Mouse (Mus musculus) forebrain, embryonic 16.5 days (tissue): ENCODE data around the gene Fzd4. TPM values are rescaled to one million over a fixed set of nuclear protein-coding genes. Genes with fewer than 3 reads are reported as not detected.

Experiments used
- ATAC-seq: fragments of 200-750 bp; cut with Nextera tagmentation; 2 replicates; pipeline ENCODE4 v1.8.0; 2017; ENCODE audit warnings: mild to moderate bottlenecking, moderate library complexity
- H3K27ac ChIP-seq: fragments of 300-500 bp; sonication (generic); 2 replicates; pipeline ENCODE4 v1.5.1; 2014; ENCODE audit warnings: low read length, control low read depth
- H3K27me3 ChIP-seq: fragments of 300-500 bp; sonication (generic); replicated peaks from 2 replicates; pipeline ENCODE4 v1.6.1; 2014; ENCODE audit warnings: low read length; ENCODE audit not compliant: control insufficient read depth, insufficient read depth
- H3K36me3 ChIP-seq: fragments of 300-500 bp; sonication (generic); 2 replicates; pipeline ENCODE4 v1.6.1; 2014; ENCODE audit not compliant: control insufficient read depth, insufficient read depth
- H3K4me1 ChIP-seq: fragments of 300-500 bp; sonication (generic); replicated peaks from 2 replicates; pipeline ENCODE4 v1.6.1; 2014; ENCODE audit warnings: low read length; ENCODE audit not compliant: control insufficient read depth, insufficient read depth
- H3K4me2 ChIP-seq: fragments of 300-500 bp; sonication (generic); 2 replicates; pipeline ENCODE4 v1.6.1; 2014; ENCODE audit warnings: mild to moderate bottlenecking, low read length, control low read depth
- H3K4me3 ChIP-seq: fragments of 300-500 bp; sonication (generic); replicated peaks from 2 replicates; pipeline ENCODE4 v1.5.1; 2014; ENCODE audit warnings: mild to moderate bottlenecking, low read length, control low read depth
- H3K9ac ChIP-seq: fragments of 300-500 bp; sonication (generic); replicated peaks from 2 replicates; pipeline ENCODE4 v1.6.1; 2014; ENCODE audit warnings: low read depth, low read length, control low read depth
- H3K9me3 ChIP-seq: fragments of 300-500 bp; sonication (generic); 2 replicates; pipeline ENCODE4 v1.6.1; 2016; ENCODE audit warnings: low read length; ENCODE audit not compliant: control insufficient read depth
- WGBS: fragments of 180-500 bp; shearing (Covaris S2); extraction: QIAGEN DNeasy Blood & Tissue Kit; methylation state at CpG from one replicate; pipeline ENCODE4 v1.1.7; 2014; 5-methylcytosine and 5-hydroxymethylcytosine counted together
- polyA plus RNA-seq: library from polyadenylated mRNA; unstranded; fragments of >200 nt; fragmentation: Nextera tagmentation; extraction: Ambion mirVana; gene quantifications from 2 replicates; pipeline ENCODE4 v1.2.1, GENCODE M21; 2015

Gene Fzd4
- polyA plus RNA-seq, 1 experiment from 2014 or later, result 1.6 TPM

GRCm38 (mm10) chr7:89395399-89395798 is 8.8 kb upstream of the Fzd4 start:
- H3K9me3 ChIP-seq, result 0 out of 2 replicates have a peak, but pooled peaks cover 4% of the 10 kb centered on the region
- no peaks in the 10 kb centered on the region for H3K36me3 ChIP-seq
- H3K27ac ChIP-seq, result no peak overlapping the region
- no peaks in the 10 kb centered on the region for H3K4me1 ChIP-seq
- no peaks in the 10 kb centered on the region for H3K27me3 ChIP-seq
- H3K9ac ChIP-seq, result no peak overlapping the region
- H3K4me3 ChIP-seq, result no peak overlapping the region
- H3K4me2 ChIP-seq, result no peak overlapping the region
- no peak for ATAC-seq
- 93% methylated on average over 1 of the region's 1 CpGs for WGBS

GRCm38 (mm10) chr7:89396386-89396785 is 7.8 kb upstream of the Fzd4 start:
- H3K27me3 ChIP-seq, result no peaks in the 10 kb centered on the region
- no peak overlapping the region for H3K4me3 ChIP-seq
- 68% methylated on average over 8 of the region's 8 CpGs for WGBS
- 0 out of 2 replicates have a peak, but pooled peaks cover 4% of the 10 kb centered on the region for H3K9me3 ChIP-seq
- no peak for ATAC-seq
- H3K4me2 ChIP-seq, result no peak overlapping the region
- H3K36me3 ChIP-seq, result no peaks in the 10 kb centered on the region
- no peak overlapping the region for H3K9ac ChIP-seq
- H3K4me1 ChIP-seq, result peaks cover 7% of the 10 kb centered on the region; the same call in 1 of the 2 replicates
- H3K27ac ChIP-seq, result no peak overlapping the region

- Histone ChIP-seq H3K36me3 (no peaks in the 10 kb centered on the region), H3K4me1 (peaks cover 8% of the 10 kb centered on the region; the same call in 1 of the 2 replicates), H3K4me2 (no peak overlapping the region), H3K27ac (no peak overlapping the region), H3K9me3 (0 out of 2 replicates have a peak, but pooled peaks cover 4% of the 10 kb centered on the region), H3K27me3 (0 out of 2 replicates have a peak, but pooled peaks cover 2% of the 10 kb centered on the region), H3K4me3 (no peak overlapping the region), H3K9ac (no peak overlapping the region)
- WGBS, result 82% methylated on average over 3 of the region's 3 CpGs
- ATAC-seq, result no peak
Measured at GRCm38 (mm10) chr7:89397837-89398534, 6.2 kb upstream of the Fzd4 start.

- 11% methylated on average over 2 of the region's 2 CpGs for WGBS
- no peak for ATAC-seq
- H3K4me3 ChIP-seq, result no peak overlapping the region
- H3K4me2 ChIP-seq, result no peak overlapping the region
- no peaks in the 10 kb centered on the region for H3K9me3 ChIP-seq
- peaks cover 18% of the 10 kb centered on the region for H3K4me1 ChIP-seq
- no peak overlapping the region for H3K9ac ChIP-seq
- H3K36me3 ChIP-seq, result no peaks in the 10 kb centered on the region
- peaks cover 2% of the 10 kb centered on the region; the same call in 1 of the 2 replicates for H3K27me3 ChIP-seq
- no peak overlapping the region for H3K27ac ChIP-seq
Measured at GRCm38 (mm10) chr7:89400721-89401120, 3.4 kb upstream of the Fzd4 start.

- H3K9ac ChIP-seq, result no peak overlapping the region
- 20% methylated on average over 11 of the region's 11 CpGs for WGBS
- peaks cover 2% of the 10 kb centered on the region; the same call in 1 of the 2 replicates for H3K27me3 ChIP-seq
- no peak overlapping the region for H3K4me2 ChIP-seq
- H3K4me1 ChIP-seq, result peaks cover 18% of the 10 kb centered on the region
- H3K9me3 ChIP-seq, result no peaks in the 10 kb centered on the region
- no peaks in the 10 kb centered on the region for H3K36me3 ChIP-seq
- ATAC-seq, result no peak
- H3K27ac ChIP-seq, result no peak overlapping the region
- H3K4me3 ChIP-seq, result no peak overlapping the region
Measured at GRCm38 (mm10) chr7:89401136-89401858, 2.9 kb upstream of the Fzd4 start.

- H3K9me3 ChIP-seq, result no peaks in the 10 kb centered on the region
- H3K9ac ChIP-seq, result no peak overlapping the region
- no peak overlapping the region for H3K4me3 ChIP-seq
- no peak overlapping the region for H3K4me2 ChIP-seq
- no peak overlapping the region for H3K27ac ChIP-seq
- peaks cover 18% of the 10 kb centered on the region for H3K4me1 ChIP-seq
- ATAC-seq, result no peak
- no peaks in the 10 kb centered on the region for H3K36me3 ChIP-seq
- peaks cover 2% of the 10 kb centered on the region; the same call in 1 of the 2 replicates for H3K27me3 ChIP-seq
- WGBS, result 70% methylated on average over 3 of the region's 3 CpGs
Measured at GRCm38 (mm10) chr7:89401936-89402335, 2.2 kb upstream of the Fzd4 start.

GRCm38 (mm10) chr7:89403053-89403972 is 842 bp upstream of the Fzd4 start:
- H3K9ac ChIP-seq, result peak overlapping the region; percentile 75
- peaks cover 2% of the 10 kb centered on the region; the same call in 1 of the 2 replicates for H3K27me3 ChIP-seq
- H3K4me1 ChIP-seq, result peaks cover 18% of the 10 kb centered on the region
- H3K4me3 ChIP-seq, result peak overlapping the region; percentile 70
- H3K27ac ChIP-seq, result peak overlapping the region; percentile 49
- no peaks in the 10 kb centered on the region for H3K36me3 ChIP-seq
- WGBS, result 5% methylated on average over 52 of the region's 52 CpGs
- no peaks in the 10 kb centered on the region for H3K9me3 ChIP-seq
- ATAC-seq, result peak; percentile 79
- peak overlapping the region; percentile 100 for H3K4me2 ChIP-seq

GRCm38 (mm10) chr7:89404734-89405440 is 732 bp downstream of the Fzd4 start:
- Histone ChIP-seq H3K9ac (peak overlapping the region; percentile 75), H3K4me1 (peaks cover 18% of the 10 kb centered on the region), H3K27ac (no peak overlapping the region), H3K36me3 (no peaks in the 10 kb centered on the region), H3K27me3 (peaks cover 2% of the 10 kb centered on the region; the same call in 1 of the 2 replicates), H3K4me3 (peak overlapping the region; percentile 70), H3K4me2 (peak overlapping the region; percentile 100), H3K9me3 (no peaks in the 10 kb centered on the region)
- ATAC-seq, result no peak; the same call in 1 of the 2 replicates
- under 1% methylated on average over 34 of the region's 35 CpGs for WGBS
